12 mouse cellular contexts compared by ENCODE assay signal in genomic region chr14:60196884-60197283, GRCm38 (mm10). TPM values are rescaled to one million over a fixed set of nuclear protein-coding genes. Genes with fewer than 3 reads are reported as not detected.
DNase-seq lines count a peak whose midpoint lies in the region; ATAC-seq lines count a peak whose summit lies in the region.
"Had no signal": no experiment of that assay in that cellular context is flagged by ENCODE, and none has a peak within 500 bp of the region (broad histone marks: within the 10 kb centered on the region; RNA-seq: fewer than 3 reads in every experiment).

Gene Atp8a2 (minus strand): TSS chr14:60197179.

- no peaks in the 10 kb centered on the region for H3K9me3 ChIP-seq in midbrain, embryonic 13.5 days
- no peaks in the 10 kb centered on the region for H3K9me3 ChIP-seq in midbrain, embryonic 11.5 days (ENCODE audit: control insufficient read depth, low read length)
- H3K9me3 ChIP-seq in neural tube, embryonic 15.5 days (replicated peaks): no peaks in the 10 kb centered on the region
- H3K9me3 ChIP-seq: liver, embryonic 12.5 days had no signal

- H3K4me2 ChIP-seq in midbrain, embryonic 13.5 days (replicated peaks): no peak within 1 kb of the TSS
- H3K4me2 ChIP-seq in midbrain, embryonic 11.5 days: no peak within 1 kb of the TSS
- H3K4me2 ChIP-seq in neural tube, embryonic 15.5 days: no peak within 1 kb of the TSS
- H3K4me2 ChIP-seq: liver, embryonic 12.5 days had no signal

- H3K36me3 ChIP-seq in midbrain, embryonic 13.5 days: no peaks in the 10 kb centered on the region
- no peaks in the 10 kb centered on the region for H3K36me3 ChIP-seq in midbrain, embryonic 11.5 days (ENCODE audit: control insufficient read depth, insufficient read depth, low read length)
- no peaks in the 10 kb centered on the region for H3K36me3 ChIP-seq in neural tube, embryonic 15.5 days
- H3K36me3 ChIP-seq: liver, embryonic 12.5 days had no signal

- WGBS in midbrain, embryonic 13.5 days: 85% methylated on average over 7 of the region's 7 CpGs
- WGBS in midbrain, embryonic 11.5 days: 84% methylated on average over 7 of the region's 7 CpGs
- WGBS in neural tube, embryonic 15.5 days: 87% methylated on average over 7 of the region's 7 CpGs

- no peaks in the 10 kb centered on the region for H3K27me3 ChIP-seq in midbrain, embryonic 13.5 days
- no peaks in the 10 kb centered on the region for H3K27me3 ChIP-seq in midbrain, embryonic 11.5 days (ENCODE audit: control insufficient read depth, insufficient read depth, low read length)
- no peaks in the 10 kb centered on the region for H3K27me3 ChIP-seq in neural tube, embryonic 15.5 days (replicated peaks)
- H3K27me3 ChIP-seq: liver, embryonic 12.5 days had no signal

- H3K27ac ChIP-seq in midbrain, embryonic 13.5 days: no peak within 1 kb of the TSS
- H3K27ac ChIP-seq in midbrain, embryonic 11.5 days (ENCODE audit: low read depth, low read length): no peak within 1 kb of the TSS
- no peak within 1 kb of the TSS for H3K27ac ChIP-seq in neural tube, embryonic 15.5 days (replicated peaks)
- H3K27ac ChIP-seq: liver, embryonic 12.5 days had no signal

- peak; percentile 28 to 60 for DNase-seq in frontal cortex, adult 2 months (ENCODE audit: extremely low spot score in 1 of 2, low spot score in 1 of 2)
- no peak for DNase-seq in frontal cortex, postnatal 25 days (ENCODE audit: low spot score in 2 of 2)
- no peak for DNase-seq in midbrain, embryonic 11.5 days (ENCODE audit: low spot score, missing footprints)
- no peak for DNase-seq in layer of hippocampus, postnatal 25 days (ENCODE audit: extremely low spot score in 1 of 2, low spot score in 1 of 2)
- no peak for DNase-seq in urinary bladder, postnatal 25 days (ENCODE audit: low spot score)
- DNase-seq in cerebellum, postnatal 10 days: no peak
- DNase-seq: B cell, adult 2 months; cerebellum, postnatal 25 days; lung, postnatal 4 days had no signal

- no peak within 1 kb of the TSS for H3K4me3 ChIP-seq in midbrain, embryonic 13.5 days (replicated peaks)
- no peak within 1 kb of the TSS for H3K4me3 ChIP-seq in midbrain, embryonic 11.5 days (ENCODE audit: low read depth, low read length)
- no peak within 1 kb of the TSS for H3K4me3 ChIP-seq in neural tube, embryonic 15.5 days (replicated peaks)
- H3K4me3 ChIP-seq: liver, embryonic 12.5 days had no signal

- H3K9ac ChIP-seq in midbrain, embryonic 13.5 days (replicated peaks): no peak within 1 kb of the TSS
- H3K9ac ChIP-seq in midbrain, embryonic 11.5 days (ENCODE audit: low read length): no peak within 1 kb of the TSS
- no peak within 1 kb of the TSS for H3K9ac ChIP-seq in neural tube, embryonic 15.5 days (replicated peaks)
- H3K9ac ChIP-seq: liver, embryonic 12.5 days had no signal

- no peak for ATAC-seq in midbrain, embryonic 13.5 days
- no peak for ATAC-seq in midbrain, embryonic 11.5 days (ENCODE audit: low FRiP score)
- ATAC-seq in neural tube, embryonic 15.5 days (ENCODE audit: low FRiP score): no peak
- ATAC-seq: liver, embryonic 12.5 days had no signal

- H3K4me1 ChIP-seq in midbrain, embryonic 13.5 days (replicated peaks): no peaks in the 10 kb centered on the region
- no peaks in the 10 kb centered on the region for H3K4me1 ChIP-seq in midbrain, embryonic 11.5 days (ENCODE audit: control insufficient read depth, insufficient read depth, low read length)
- no peaks in the 10 kb centered on the region for H3K4me1 ChIP-seq in neural tube, embryonic 15.5 days
- H3K4me1 ChIP-seq: liver, embryonic 12.5 days had no signal

RNA-seq across cellular contexts. Expression of gene Atp8a2, which starts in this region (rescaled TPM):
- 14.6 and 16.1 TPM in 2 replicates for polyA plus RNA-seq in frontal cortex, adult 2 months (2012; rRNA removed)
- polyA plus RNA-seq in midbrain, embryonic 13.5 days (2015; fragmentation: Nextera tagmentation; extraction: Ambion mirVana): 28.1 and 30.6 TPM in 2 replicates
- polyA plus RNA-seq in midbrain, embryonic 11.5 days (2014; fragmentation: Nextera tagmentation; extraction: Ambion mirVana): 7.4 and 8.3 TPM in 2 replicates
- 10 to 100 TPM; 40.5 to 45.1 TPM for total RNA-seq in layer of hippocampus, postnatal 25 days (2021)
- polyA plus RNA-seq in neural tube, embryonic 15.5 days (2015; fragmentation: Nextera tagmentation; extraction: Ambion mirVana): 35.4 and 46.8 TPM in 2 replicates

Comparison
In these comparisons a context has a peak if more than half of its experiments do, and no peak if none do; other contexts are left out.
1. DNase-seq: peak in frontal cortex, adult 2 months (2 of 2); none in frontal cortex, postnatal 25 days (0 of 2), midbrain, embryonic 11.5 days (single experiment), layer of hippocampus, postnatal 25 days (0 of 2), urinary bladder, postnatal 25 days (single experiment) and cerebellum, postnatal 10 days (0 of 2).